Comparison of ENCODE assay signal across 10 mouse cellular contexts in genomic region chr12:17221891-17222428, GRCm38 (mm10). TPM values are rescaled to one million over a fixed set of nuclear protein-coding genes. Genes with fewer than 3 reads are reported as not detected.
A peak's percentile ranks its signal among the peaks of the same experiment; 100 is the strongest.
DNase-seq lines count a peak whose midpoint lies in the region; ATAC-seq and TF ChIP-seq lines count a peak whose summit lies in the region.
"Had no signal": no experiment of that assay in that cellular context is flagged by ENCODE, and none has a peak within 500 bp of the region (broad histone marks: within the 10 kb centered on the region; RNA-seq: fewer than 3 reads in every experiment).

No protein-coding gene starts in this region.

- no peak overlapping the region for H3K9ac ChIP-seq in midbrain, embryonic 14.5 days (replicated peaks; ENCODE audit: low read length)

- no peak for TF ChIP-seq POLR2A in cerebellum, adult 2 months (IDR thresholded peaks at IDR 0.05; ENCODE audit: borderline replicate concordance, insufficient read depth, low read length)
- no peak for TF ChIP-seq POLR2A in cortical plate, adult 2 months (IDR thresholded peaks at IDR 0.05; ENCODE audit: extremely low read depth, insufficient read depth, low read length)
- TF ChIP-seq POLR2A in small intestine, adult 2 months (IDR thresholded peaks at IDR 0.05; ENCODE audit: low read depth, low read length) = no peak

- TF ChIP-seq CTCF in cerebellum, adult 2 months (IDR thresholded peaks at IDR 0.05; ENCODE audit: borderline replicate concordance, insufficient read depth, low read depth, low read length) = peak; percentile 49
- TF ChIP-seq CTCF in cortical plate, adult 2 months (IDR thresholded peaks at IDR 0.05; ENCODE audit: extremely low read depth, insufficient read depth, low read length) = peak; percentile 48; the same call in 1 of the 2 replicates
- TF ChIP-seq CTCF in small intestine, adult 2 months (IDR thresholded peaks at IDR 0.05; ENCODE audit: extremely low read depth, insufficient read length, insufficient replicate concordance, low read depth, low read length) = peak; percentile 72; the same call in 1 of the 2 replicates

- DNase-seq in cerebellum, adult 2 months = no peak
- no peak for DNase-seq in cerebellum, adult 11 months
- DNase-seq in midbrain, embryonic 10.5 days (ENCODE audit: low spot score) = peak; percentile 22
- no peak for DNase-seq in midbrain, embryonic 14.5 days
- no peak for DNase-seq in frontal cortex, postnatal 36 days (ENCODE audit: low spot score in 2 of 2)
- no peak for DNase-seq in urinary bladder, adult 2 months (ENCODE audit: low spot score)
- DNase-seq: right cerebral cortex, adult 18-20 months had no signal

- ATAC-seq in midbrain, embryonic 14.5 days (ENCODE audit: low FRiP score, low TSS enrichment) = no peak

- no peak overlapping the region for H3K4me2 ChIP-seq in midbrain, embryonic 14.5 days (ENCODE audit: low read length)

- H3K4me3 ChIP-seq in cerebellum, adult 2 months (replicated peaks; ENCODE audit: insufficient read depth, low read depth, low read length) = no peak overlapping the region
- H3K4me3 ChIP-seq in midbrain, embryonic 10.5 days = no peak overlapping the region
- H3K4me3 ChIP-seq in midbrain, embryonic 14.5 days (replicated peaks; ENCODE audit: low read depth, low read length) = no peak overlapping the region
- no peak overlapping the region for H3K4me3 ChIP-seq in cortical plate, adult 2 months (ENCODE audit: insufficient read depth, low read length)
- no peak overlapping the region for H3K4me3 ChIP-seq in small intestine, adult 2 months (ENCODE audit: low read depth, low read length)
- H3K4me3 ChIP-seq: erythroblast, embryonic 14.5 days had no signal

- H3K27ac ChIP-seq in cerebellum, adult 2 months (ENCODE audit: insufficient read depth, low read length) = no peak overlapping the region
- H3K27ac ChIP-seq in midbrain, embryonic 10.5 days (replicated peaks) = no peak overlapping the region
- no peak overlapping the region for H3K27ac ChIP-seq in midbrain, embryonic 14.5 days (replicated peaks; ENCODE audit: low read depth, low read length)
- H3K27ac ChIP-seq in cortical plate, adult 2 months (ENCODE audit: insufficient read depth, low read length) = no peak overlapping the region
- no peak overlapping the region for H3K27ac ChIP-seq in small intestine, adult 2 months (ENCODE audit: insufficient read depth, low read depth, low read length)

- H3K27me3 ChIP-seq in cerebellum, adult 2 months (ENCODE audit: control insufficient read depth, insufficient read depth, low read length) = no peaks in the 10 kb centered on the region; the same call in 1 of the 2 replicates
- H3K27me3 ChIP-seq in midbrain, embryonic 10.5 days (ENCODE audit: low read depth, poor library complexity, severe bottlenecking) = no peaks in the 10 kb centered on the region
- H3K27me3 ChIP-seq in midbrain, embryonic 14.5 days (ENCODE audit: control insufficient read depth, insufficient read depth, low read length) = no peaks in the 10 kb centered on the region
- H3K27me3 ChIP-seq in small intestine, adult 2 months (ENCODE audit: control insufficient read depth, insufficient read depth, low read length) = no peaks in the 10 kb centered on the region

- no peaks in the 10 kb centered on the region for H3K9me3 ChIP-seq in midbrain, embryonic 10.5 days (replicated peaks)
- H3K9me3 ChIP-seq in midbrain, embryonic 14.5 days (ENCODE audit: control insufficient read depth, low read length) = no peaks in the 10 kb centered on the region

- H3K36me3 ChIP-seq in midbrain, embryonic 10.5 days = no peaks in the 10 kb centered on the region
- H3K36me3 ChIP-seq in midbrain, embryonic 14.5 days (ENCODE audit: control insufficient read depth, insufficient read depth, low read length) = no peaks in the 10 kb centered on the region
- no peaks in the 10 kb centered on the region for H3K36me3 ChIP-seq in small intestine, adult 2 months (ENCODE audit: control insufficient read depth, insufficient read depth, low read length)

- peaks cover 14% of the 10 kb centered on the region for H3K4me1 ChIP-seq in cerebellum, adult 2 months (ENCODE audit: control insufficient read depth, insufficient read depth, low read length)
- H3K4me1 ChIP-seq in midbrain, embryonic 10.5 days = 0 out of 2 replicates have a peak, but pooled peaks cover 6% of the 10 kb centered on the region
- H3K4me1 ChIP-seq in midbrain, embryonic 14.5 days (ENCODE audit: control insufficient read depth, insufficient read depth, low read length) = no peaks in the 10 kb centered on the region
- H3K4me1 ChIP-seq in cortical plate, adult 2 months (ENCODE audit: control insufficient read depth, insufficient read depth, low read length) = no peaks in the 10 kb centered on the region; the same call in 1 of the 2 replicates
- H3K4me1 ChIP-seq in small intestine, adult 2 months (ENCODE audit: control insufficient read depth, insufficient read depth, insufficient read length, low read length) = no peaks in the 10 kb centered on the region

- 62% methylated on average over 5 of the region's 5 CpGs for WGBS in cerebellum, adult 2 months
- 50% methylated on average over 5 of the region's 5 CpGs for WGBS in midbrain, embryonic 10.5 days
- 54% methylated on average over 5 of the region's 5 CpGs for WGBS in midbrain, embryonic 14.5 days
- WGBS in small intestine, adult 2 months = 48% methylated on average over 5 of the region's 5 CpGs

RNA-seq across cellular contexts. Expression of gene Pdia6, which starts 44.4 kb away (rescaled TPM):
- polyA plus RNA-seq in cerebellum, adult 2 months (2012; rRNA removed) = 67.1 and 72.7 TPM in 2 replicates
- polyA plus RNA-seq in midbrain, embryonic 10.5 days (2016; fragmentation: Nextera tagmentation; extraction: Ambion mirVana) = 591 and 645 TPM in 2 replicates
- polyA plus RNA-seq in midbrain, embryonic 14.5 days (2014; fragmentation: Nextera tagmentation; extraction: Ambion mirVana) = 223 and 282 TPM in 2 replicates
- 87.3 and 96.5 TPM in 2 replicates for polyA plus RNA-seq in cortical plate, adult 2 months (2012; rRNA removed)
- polyA plus RNA-seq in small intestine, adult 2 months (2012; rRNA removed) = 16.4 and 19.6 TPM in 2 replicates
- polyA plus RNA-seq in urinary bladder, adult 2 months (2012; rRNA removed) = 104 and 115 TPM in 2 replicates

RNA-seq across cellular contexts. Expression of gene Kcnf1, which starts 45.3 kb away (rescaled TPM):
- 1.7 and 1.8 TPM in 2 replicates for polyA plus RNA-seq in cerebellum, adult 2 months (2012; rRNA removed)
- polyA plus RNA-seq in midbrain, embryonic 10.5 days (2016; fragmentation: Nextera tagmentation; extraction: Ambion mirVana) = 0.33 and 0.71 TPM in 2 replicates
- polyA plus RNA-seq in midbrain, embryonic 14.5 days (2014; fragmentation: Nextera tagmentation; extraction: Ambion mirVana) = 2.1 and 2.3 TPM in 2 replicates
- polyA plus RNA-seq in cortical plate, adult 2 months (2012; rRNA removed) = 56.5 and 58.4 TPM in 2 replicates
- polyA plus RNA-seq in small intestine, adult 2 months (2012; rRNA removed) = 2.0 and 2.5 TPM in 2 replicates
- 64.0 and 68.7 TPM in 2 replicates for polyA plus RNA-seq in urinary bladder, adult 2 months (2012; rRNA removed)
- polyA plus RNA-seq: erythroblast, embryonic 14.5 days had no signal

Comparison
In these comparisons a context has a peak if more than half of its experiments do, and no peak if none do; other contexts are left out.
1. RNA of gene Kcnf1, which starts 45.3 kb away (polyA plus RNA-seq): 64.0 to 68.7 TPM in urinary bladder, adult 2 months and 56.5 to 58.4 TPM in cortical plate, adult 2 months; 2.0 to 2.5 TPM in small intestine, adult 2 months, 2.1 to 2.3 TPM in midbrain, embryonic 14.5 days, 1.7 to 1.8 TPM in cerebellum, adult 2 months and 0.33 to 0.71 TPM in midbrain, embryonic 10.5 days; every median in the first group is over 10 times any median in the second.
2. Peak in every context shown above with its lines, with median percentiles within 50 percentile points of each other: CTCF ChIP-seq.